In the genomic region with DNA sequence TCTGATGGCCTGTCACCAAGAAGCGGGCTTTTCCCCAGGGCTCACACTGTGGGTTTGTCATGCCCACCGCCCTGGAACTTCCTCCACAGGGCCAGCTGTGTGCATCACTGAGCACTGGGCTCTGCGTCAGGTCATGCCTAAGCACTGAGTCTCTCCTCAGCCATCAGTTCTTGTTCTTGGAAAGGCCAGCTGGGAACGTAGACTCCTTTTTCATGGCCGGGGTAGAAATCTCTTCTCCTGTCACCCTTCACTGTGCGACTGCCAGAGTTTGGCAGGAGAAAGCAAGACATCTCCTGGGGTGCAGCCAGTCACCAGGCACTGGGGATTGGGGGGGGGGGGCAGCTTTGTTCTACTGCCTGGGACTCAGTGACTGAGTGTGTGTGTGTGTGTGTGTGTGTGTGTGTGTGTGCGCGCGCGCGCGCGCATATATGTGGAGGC, we compare ENCODE assay signal across 13 mouse cellular contexts.
DNase-seq lines count a peak whose midpoint lies in the region; ATAC-seq lines count a peak whose summit lies in the region.
"Had no signal": no experiment of that assay in that cellular context is flagged by ENCODE, and none has a peak within 500 bp of the region (broad histone marks: within the 10 kb centered on the region; RNA-seq: fewer than 3 reads in every experiment).

No protein-coding gene starts in this region.

- peak; percentile 18 for DNase-seq in lung, postnatal 10 days
- DNase-seq in lung, postnatal 4 days: no peak
- no peak for DNase-seq in T-cell, adult 2 months (ENCODE audit: low spot score)
- no peak for DNase-seq in urinary bladder, adult 2 months (ENCODE audit: low spot score)
- DNase-seq: cerebellum, adult 11 months; liver, postnatal 0 days; thymus, adult 2 months had no signal

- H3K4me2 ChIP-seq in hindbrain, embryonic 15.5 days: no peak overlapping the region
- H3K4me2 ChIP-seq in hindbrain, embryonic 12.5 days (replicated peaks): no peak overlapping the region
- H3K4me2 ChIP-seq in forebrain, embryonic 16.5 days (ENCODE audit: low read length): no peak overlapping the region
- no peak overlapping the region for H3K4me2 ChIP-seq in neural tube, embryonic 14.5 days (ENCODE audit: low read depth, low read length)

- no peaks in the 10 kb centered on the region for H3K36me3 ChIP-seq in hindbrain, embryonic 15.5 days
- H3K36me3 ChIP-seq in hindbrain, embryonic 12.5 days: no peaks in the 10 kb centered on the region
- no peaks in the 10 kb centered on the region for H3K36me3 ChIP-seq in forebrain, embryonic 16.5 days (ENCODE audit: control insufficient read depth, insufficient read depth)
- no peaks in the 10 kb centered on the region for H3K36me3 ChIP-seq in neural tube, embryonic 14.5 days (ENCODE audit: control insufficient read depth, insufficient read depth, low read length)

- H3K4me1 ChIP-seq in hindbrain, embryonic 15.5 days (replicated peaks): peaks cover 32% of the 10 kb centered on the region
- peaks cover 33% of the 10 kb centered on the region for H3K4me1 ChIP-seq in hindbrain, embryonic 12.5 days
- H3K4me1 ChIP-seq in forebrain, embryonic 16.5 days (replicated peaks; ENCODE audit: control insufficient read depth, insufficient read depth, low read length): peaks cover 39% of the 10 kb centered on the region
- H3K4me1 ChIP-seq in neural tube, embryonic 14.5 days (ENCODE audit: control insufficient read depth, insufficient read depth, low read length): peaks cover 29% of the 10 kb centered on the region

- H3K4me3 ChIP-seq in hindbrain, embryonic 15.5 days: no peak overlapping the region
- H3K4me3 ChIP-seq in hindbrain, embryonic 12.5 days: no peak overlapping the region
- no peak overlapping the region for H3K4me3 ChIP-seq in forebrain, embryonic 16.5 days (replicated peaks; ENCODE audit: low read length)
- no peak overlapping the region for H3K4me3 ChIP-seq in neural tube, embryonic 14.5 days (ENCODE audit: low read depth, low read length)

- no peak overlapping the region for H3K27ac ChIP-seq in hindbrain, embryonic 15.5 days (replicated peaks)
- no peak overlapping the region for H3K27ac ChIP-seq in hindbrain, embryonic 12.5 days
- no peak overlapping the region for H3K27ac ChIP-seq in forebrain, embryonic 16.5 days (ENCODE audit: low read length)
- no peak overlapping the region for H3K27ac ChIP-seq in neural tube, embryonic 14.5 days (ENCODE audit: low read depth, low read length)

- ATAC-seq in hindbrain, embryonic 15.5 days (ENCODE audit: low FRiP score, low read depth): peak; percentile 62; the same call in 1 of the 2 replicates
- no peak for ATAC-seq in hindbrain, embryonic 12.5 days (ENCODE audit: low FRiP score)
- ATAC-seq in forebrain, embryonic 16.5 days: peak; percentile 73
- ATAC-seq in neural tube, embryonic 14.5 days (ENCODE audit: low read depth): peak; percentile 55; the same call in 1 of the 2 replicates
- ATAC-seq: activated CD4-positive, CD25-positive, alpha-beta regulatory T cell, adult 4 months; inflammation-experienced regulatory T-cells, adult 6 months; liver, postnatal 0 days had no signal

- WGBS in hindbrain, embryonic 15.5 days: 66% methylated on average over 13 of the region's 13 CpGs
- 78% methylated on average over 13 of the region's 13 CpGs for WGBS in hindbrain, embryonic 12.5 days
- 61% methylated on average over 13 of the region's 13 CpGs for WGBS in forebrain, embryonic 16.5 days
- WGBS in neural tube, embryonic 14.5 days: 61% methylated on average over 13 of the region's 13 CpGs

- no peaks in the 10 kb centered on the region for H3K9me3 ChIP-seq in hindbrain, embryonic 15.5 days
- H3K9me3 ChIP-seq in hindbrain, embryonic 12.5 days (replicated peaks): 0 out of 2 replicates have a peak, but pooled peaks cover 6% of the 10 kb centered on the region
- no peaks in the 10 kb centered on the region for H3K9me3 ChIP-seq in forebrain, embryonic 16.5 days (ENCODE audit: control insufficient read depth, low read length)
- H3K9me3 ChIP-seq in neural tube, embryonic 14.5 days (ENCODE audit: control insufficient read depth, low read length): no peaks in the 10 kb centered on the region

- no peak overlapping the region for H3K9ac ChIP-seq in hindbrain, embryonic 15.5 days
- no peak overlapping the region for H3K9ac ChIP-seq in hindbrain, embryonic 12.5 days
- no peak overlapping the region for H3K9ac ChIP-seq in forebrain, embryonic 16.5 days (replicated peaks; ENCODE audit: low read depth, low read length)
- H3K9ac ChIP-seq in neural tube, embryonic 14.5 days (replicated peaks; ENCODE audit: low read depth, low read length): no peak overlapping the region
- H3K9ac ChIP-seq: liver, postnatal 0 days had no signal

- peaks cover 17% of the 10 kb centered on the region; the same call in 1 of the 2 replicates for H3K27me3 ChIP-seq in hindbrain, embryonic 15.5 days
- peaks cover 87% of the 10 kb centered on the region for H3K27me3 ChIP-seq in hindbrain, embryonic 12.5 days
- no peaks in the 10 kb centered on the region for H3K27me3 ChIP-seq in forebrain, embryonic 16.5 days (replicated peaks; ENCODE audit: control insufficient read depth, insufficient read depth, low read length)
- no peaks in the 10 kb centered on the region; the same call in none of the 2 replicates for H3K27me3 ChIP-seq in neural tube, embryonic 14.5 days (ENCODE audit: control insufficient read depth, insufficient read depth, low read length)
